Mouse (Mus musculus) hindbrain, embryonic 14.5 days (tissue): ENCODE results near the gene Nek7. TPM values are rescaled to one million over a fixed set of nuclear protein-coding genes. Genes with fewer than 3 reads are reported as not detected.

ENCODE experiments used
- ATAC-seq: fragments of 200-750 bp; cut with Nextera tagmentation; 2 replicates; pipeline ENCODE4 v1.8.0; 2017; ENCODE audit warnings: moderate number of reproducible peaks, mild to moderate bottlenecking, moderate TSS enrichment, moderate library complexity; ENCODE audit not compliant: low FRiP score
- DNase-seq: peaks from one replicate; pipeline ENCODE4 v3.0.0-alpha.2; 2015; ENCODE audit warnings: low spot score
- H3K27ac ChIP-seq: fragments of 300-500 bp; sonication (generic); 2 replicates; pipeline ENCODE4 v1.5.1; 2014; ENCODE audit warnings: mild to moderate bottlenecking, moderate library complexity
- H3K27me3 ChIP-seq: fragments of 300-500 bp; sonication (generic); 2 replicates; pipeline ENCODE4 v1.6.1; 2014; ENCODE audit warnings: mild to moderate bottlenecking, low read length, mixed read lengths; ENCODE audit not compliant: control insufficient read depth, insufficient read depth
- H3K36me3 ChIP-seq: fragments of 300-500 bp; sonication (generic); replicated peaks from 2 replicates; pipeline ENCODE4 v1.6.1; 2014; ENCODE audit not compliant: control insufficient read depth, insufficient read depth
- H3K4me1 ChIP-seq: fragments of 300-500 bp; sonication (generic); replicated peaks from 2 replicates; pipeline ENCODE4 v1.6.1; 2014; ENCODE audit warnings: antibody characterized with exemption, low read length, mixed read lengths; ENCODE audit not compliant: control insufficient read depth, insufficient read depth
- H3K4me2 ChIP-seq: fragments of 300-500 bp; sonication (generic); replicated peaks from 2 replicates; pipeline ENCODE4 v1.6.1; 2014; ENCODE audit warnings: mild to moderate bottlenecking, moderate library complexity
- H3K4me3 ChIP-seq: fragments of 300-500 bp; sonication (generic); replicated peaks from 2 replicates; pipeline ENCODE4 v1.5.1; 2014; ENCODE audit warnings: mild to moderate bottlenecking, low read length
- H3K9ac ChIP-seq: fragments of 300-500 bp; sonication (generic); 2 replicates; pipeline ENCODE4 v1.6.1; 2014
- H3K9me3 ChIP-seq: fragments of 300-500 bp; sonication (generic); 2 replicates; pipeline ENCODE4 v1.6.1; 2016; ENCODE audit warnings: low read length; ENCODE audit not compliant: control insufficient read depth
- WGBS: fragments of 180-500 bp; shearing (Covaris S2); extraction: QIAGEN DNeasy Blood & Tissue Kit; methylation state at CpG from one replicate; pipeline ENCODE4 v1.1.7; 2014; 5-methylcytosine and 5-hydroxymethylcytosine counted together
- polyA plus RNA-seq: library from polyadenylated mRNA; unstranded; fragments of >200 nt; fragmentation: Nextera tagmentation; extraction: Ambion mirVana; gene quantifications from 2 replicates; pipeline ENCODE4 v1.2.1, GENCODE M21; 2014

Nek7 gene
- polyA plus RNA-seq, 1 experiment from 2014 or later = 12.4 TPM

DNA sequence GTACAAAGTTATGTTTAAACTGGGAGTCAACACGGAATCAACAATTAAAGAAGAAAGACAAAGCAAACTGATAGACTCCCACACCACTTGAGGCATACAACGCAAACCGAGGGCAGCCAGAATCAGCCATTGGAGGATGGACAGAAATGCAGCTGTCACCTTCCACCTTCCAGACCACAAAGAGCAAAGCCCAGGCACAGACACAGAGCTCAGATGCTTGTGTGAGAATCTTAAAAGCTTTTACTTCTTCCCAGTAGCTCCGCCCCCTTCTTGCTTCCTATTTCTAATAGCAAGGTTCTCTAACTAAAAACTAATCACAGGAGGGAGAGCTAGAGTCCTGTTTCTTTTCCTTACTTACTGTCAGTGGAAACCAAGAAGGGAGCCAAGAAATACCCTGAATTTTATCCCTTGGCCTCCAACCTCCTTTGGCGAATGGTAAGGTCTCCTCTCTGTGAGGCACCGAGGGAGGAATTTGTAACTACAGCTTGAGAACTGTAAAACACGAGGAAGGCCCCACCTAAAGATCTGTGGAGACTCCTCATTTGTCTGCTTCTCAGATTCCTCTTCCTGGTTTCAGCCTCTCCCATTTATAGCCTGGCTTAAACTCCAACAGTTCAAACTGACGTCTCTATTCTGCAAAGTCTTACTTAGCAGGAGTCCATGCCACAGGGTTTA is 78.3 kb downstream of the Nek7 start:
- Histone ChIP-seq H3K4me1 (no peaks in the 10 kb centered on the region), H3K27me3 (no peaks in the 10 kb centered on the region), H3K9me3 (no peaks in the 10 kb centered on the region), H3K4me2 (no peak overlapping the region), H3K4me3 (no peak overlapping the region), H3K9ac (no peak overlapping the region), H3K27ac (no peak overlapping the region), H3K36me3 (no peaks in the 10 kb centered on the region)
- DNase-seq (no peak), ATAC-seq (no peak)
- 77% methylated on average over 8 of the region's 8 CpGs for WGBS

DNA sequence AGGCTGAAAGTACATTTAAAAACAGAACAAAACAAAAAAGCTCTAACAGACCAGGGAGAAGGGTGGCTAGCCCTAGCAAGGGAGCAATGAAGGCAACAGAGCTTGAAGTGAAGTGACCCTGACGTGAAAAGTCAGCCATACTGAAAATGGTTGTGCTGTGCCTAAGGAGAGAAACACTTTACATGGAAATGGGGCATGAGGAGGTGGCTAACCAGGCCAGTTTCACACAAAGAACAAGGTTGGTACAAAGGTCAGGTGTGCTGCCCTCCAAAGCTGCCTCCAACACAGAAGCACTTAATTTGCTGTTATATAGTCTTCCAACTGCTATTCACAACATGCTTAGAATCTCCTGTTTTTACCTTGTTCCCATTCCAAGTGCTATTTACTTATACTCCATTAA is 80.2 kb downstream of the Nek7 start:
- no peak for DNase-seq
- WGBS = 60% methylated on average over 1 of the region's 1 CpGs
- Histone ChIP-seq H3K9ac (no peak overlapping the region), H3K27me3 (no peaks in the 10 kb centered on the region), H3K4me1 (no peaks in the 10 kb centered on the region), H3K4me3 (no peak overlapping the region), H3K9me3 (no peaks in the 10 kb centered on the region), H3K4me2 (no peak overlapping the region), H3K27ac (no peak overlapping the region), H3K36me3 (no peaks in the 10 kb centered on the region)
- no peak for ATAC-seq

DNA sequence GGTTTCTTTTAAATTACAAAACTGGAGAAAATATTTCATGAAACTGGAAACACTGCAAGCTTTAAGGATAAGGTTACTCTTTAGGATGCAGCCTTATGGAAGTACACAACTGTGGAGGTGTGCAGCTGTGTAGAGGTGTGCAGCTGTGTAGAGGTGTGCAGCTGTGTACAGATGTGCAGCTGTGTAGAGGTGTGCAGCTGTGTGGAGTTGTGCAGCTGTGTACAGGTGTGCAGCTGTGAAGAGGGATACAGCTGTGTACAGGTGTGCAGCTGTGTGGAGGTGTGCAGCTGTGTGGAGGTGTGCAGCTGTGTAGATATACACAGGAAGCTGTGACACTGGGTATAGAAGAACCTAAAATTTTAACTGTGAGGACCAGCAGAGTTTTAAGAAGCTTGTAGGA is 81.7 kb downstream of the Nek7 start:
- Histone ChIP-seq H3K4me3 (no peak overlapping the region), H3K9me3 (no peaks in the 10 kb centered on the region), H3K27ac (no peak overlapping the region), H3K27me3 (no peaks in the 10 kb centered on the region), H3K4me1 (no peaks in the 10 kb centered on the region), H3K36me3 (no peaks in the 10 kb centered on the region), H3K4me2 (no peak overlapping the region), H3K9ac (no peak overlapping the region)
- DNase-seq = no peak
- ATAC-seq = no peak

- no peaks in the 10 kb centered on the region for H3K9me3 ChIP-seq
- H3K27me3 ChIP-seq = no peaks in the 10 kb centered on the region
- no peak overlapping the region for H3K4me2 ChIP-seq
- H3K4me1 ChIP-seq = no peaks in the 10 kb centered on the region
- H3K9ac ChIP-seq = no peak overlapping the region
- WGBS = 73% methylated on average over 16 of the region's 16 CpGs
- DNase-seq (no peak), ATAC-seq (no peak)
- no peak overlapping the region for H3K4me3 ChIP-seq
- H3K36me3 ChIP-seq = no peaks in the 10 kb centered on the region
- H3K27ac ChIP-seq = no peak overlapping the region
Observed at GRCm38 (mm10) chr1:138535758-138536574, 84.0 kb downstream of the Nek7 start.

- ATAC-seq = no peak
- no peak for DNase-seq
- no peak overlapping the region for H3K27ac ChIP-seq
- no peaks in the 10 kb centered on the region for H3K9me3 ChIP-seq
- H3K4me2 ChIP-seq = no peak overlapping the region
- no peak overlapping the region for H3K9ac ChIP-seq
- H3K4me1 ChIP-seq = no peaks in the 10 kb centered on the region
- 95% methylated on average over 5 of the region's 5 CpGs for WGBS
- H3K27me3 ChIP-seq = no peaks in the 10 kb centered on the region
- no peak overlapping the region for H3K4me3 ChIP-seq
- H3K36me3 ChIP-seq = no peaks in the 10 kb centered on the region
Observed at GRCm38 (mm10) chr1:138530604-138531003, 89.3 kb downstream of the Nek7 start.

GRCm38 (mm10) chr1:138523962-138524361 is 96.0 kb downstream of the Nek7 start:
- no peaks in the 10 kb centered on the region for H3K4me1 ChIP-seq
- no peaks in the 10 kb centered on the region for H3K36me3 ChIP-seq
- H3K4me2 ChIP-seq = no peak overlapping the region
- H3K9me3 ChIP-seq = no peaks in the 10 kb centered on the region
- H3K9ac ChIP-seq = no peak overlapping the region
- no peak overlapping the region for H3K27ac ChIP-seq
- H3K4me3 ChIP-seq = no peak overlapping the region
- H3K27me3 ChIP-seq = no peaks in the 10 kb centered on the region
- no peak for DNase-seq
- 50% methylated on average over 6 of the region's 6 CpGs for WGBS
- no peak for ATAC-seq

GRCm38 (mm10) chr1:138518235-138518634 is 101.7 kb downstream of the Nek7 start:
- no peak for DNase-seq
- ATAC-seq = no peak
- WGBS = 46% methylated on average over 5 of the region's 5 CpGs

DNA sequence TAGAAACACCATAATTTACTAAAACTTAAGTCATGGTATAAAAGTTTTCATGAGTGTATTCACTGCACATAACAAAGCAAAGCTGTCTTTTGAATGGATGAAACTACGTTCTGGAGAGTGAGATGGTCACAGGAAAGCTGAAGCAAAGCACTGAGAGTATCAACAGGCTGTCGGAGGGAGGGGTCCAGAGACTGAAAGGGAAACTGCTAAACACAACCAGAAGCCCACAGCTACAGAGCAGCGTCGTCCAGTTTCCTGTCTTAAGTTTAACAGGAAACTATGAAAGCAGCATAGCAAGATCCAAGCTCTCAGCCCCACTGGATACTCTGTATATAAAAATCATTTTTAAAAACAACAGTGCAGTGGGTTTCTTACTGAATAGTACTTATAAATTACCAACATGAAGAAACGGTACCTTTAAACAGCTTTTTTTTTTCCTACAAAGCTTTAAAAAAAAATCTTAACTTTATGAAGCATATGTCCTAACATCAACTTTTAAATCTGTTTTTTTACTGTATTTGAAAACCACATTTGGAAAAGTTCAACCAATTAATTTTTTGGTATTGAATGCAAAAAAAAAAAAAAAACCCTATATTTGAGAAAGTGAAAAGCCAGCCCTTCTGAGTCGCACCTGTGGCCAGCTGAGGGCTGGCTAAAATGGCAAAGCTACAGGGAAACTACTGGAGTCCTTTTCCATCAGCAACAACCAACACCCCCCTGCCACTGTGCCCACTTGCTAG is 102.4 kb downstream of the Nek7 start:
- Histone ChIP-seq H3K36me3 (no peaks in the 10 kb centered on the region), H3K27me3 (no peaks in the 10 kb centered on the region), H3K4me1 (no peaks in the 10 kb centered on the region), H3K9ac (no peak overlapping the region), H3K4me2 (no peak overlapping the region), H3K4me3 (no peak overlapping the region), H3K27ac (no peak overlapping the region), H3K9me3 (no peaks in the 10 kb centered on the region)
- DNase-seq (no peak), ATAC-seq (no peak)
- WGBS = 68% methylated on average over 6 of the region's 6 CpGs

More at GRCm38 (mm10) chr1:138518235-138518634, 101.7 kb downstream of the Nek7 start:
- Histone ChIP-seq H3K4me2 (no peak overlapping the region), H3K27ac (no peak overlapping the region), H3K27me3 (no peaks in the 10 kb centered on the region), H3K9ac (no peak overlapping the region), H3K4me1 (no peaks in the 10 kb centered on the region), H3K4me3 (no peak overlapping the region), H3K9me3 (no peaks in the 10 kb centered on the region), H3K36me3 (no peaks in the 10 kb centered on the region)

GRCm38 (mm10) chr1:138516946-138517345 is 103.0 kb downstream of the Nek7 start:
- Histone ChIP-seq H3K36me3 (no peaks in the 10 kb centered on the region), H3K4me3 (no peak overlapping the region), H3K4me1 (no peaks in the 10 kb centered on the region), H3K27ac (no peak overlapping the region), H3K9ac (no peak overlapping the region), H3K9me3 (no peaks in the 10 kb centered on the region), H3K4me2 (no peak overlapping the region), H3K27me3 (no peaks in the 10 kb centered on the region)
- 75% methylated on average over 2 of the region's 2 CpGs for WGBS
- DNase-seq (no peak), ATAC-seq (no peak)
